In the genomic region with DNA sequence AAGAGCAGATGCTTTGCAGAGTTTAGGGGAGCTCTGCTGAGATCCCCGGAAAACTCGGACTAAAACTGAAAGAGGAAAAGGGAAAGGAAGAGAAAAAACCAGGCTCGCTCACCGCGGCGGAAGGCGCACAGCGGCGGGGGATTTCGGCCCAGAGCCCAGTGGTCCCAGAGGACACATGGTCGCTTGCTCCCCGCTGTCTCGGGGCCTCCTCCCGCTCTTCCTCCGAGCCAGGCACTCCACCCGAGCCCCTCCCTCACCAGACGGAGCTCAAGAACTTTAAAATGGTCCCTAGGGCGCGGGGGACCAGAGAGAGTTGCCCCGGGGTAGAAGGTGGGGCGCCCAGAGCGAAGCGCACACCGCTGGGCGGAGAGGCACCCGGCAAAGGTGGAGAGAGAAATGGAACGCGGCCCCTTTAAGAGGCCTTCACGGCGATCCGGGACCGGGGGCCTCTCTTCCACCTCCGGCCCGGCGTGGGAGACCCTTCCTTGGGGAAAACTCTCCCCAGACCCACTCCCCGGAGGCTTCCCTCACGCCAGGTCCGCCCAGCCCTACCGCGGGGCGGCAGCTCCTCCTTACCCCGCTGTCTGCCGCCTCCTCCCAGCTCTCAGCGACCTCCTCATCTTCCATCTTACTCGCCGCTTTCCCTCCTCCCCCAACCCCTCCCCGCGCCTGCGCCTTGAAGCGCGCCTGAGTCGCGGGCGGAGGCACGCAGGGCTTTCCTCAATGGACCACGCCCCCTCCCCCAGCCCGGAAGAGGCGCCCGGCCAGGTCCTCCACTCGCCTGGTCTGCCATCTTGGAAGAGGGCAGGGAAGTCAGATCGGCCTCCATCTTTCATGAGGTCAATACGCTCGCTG, we compare ENCODE assay signal across 8 mouse cellular contexts. TPM values are rescaled to one million over a fixed set of nuclear protein-coding genes. Genes with fewer than 3 reads are reported as not detected.
DNase-seq lines count a peak whose midpoint lies in the region; ATAC-seq and TF ChIP-seq lines count a peak whose summit lies in the region.

A gene (minus strand): TSS at position 660 of the 855 bp plus-strand sequence.

- H3K4me2 ChIP-seq in forebrain, embryonic 14.5 days (ENCODE audit: low read length): peak within 1 kb of the TSS; percentile 84
- peak within 1 kb of the TSS; percentile 94 for H3K4me2 ChIP-seq in neural tube, embryonic 15.5 days

- no peaks in the 10 kb centered on the region for H3K9me3 ChIP-seq in ES-Bruce4 (replicated peaks; ENCODE audit: control insufficient read depth, insufficient read depth, low read length, poor library complexity, severe bottlenecking)
- H3K9me3 ChIP-seq in forebrain, embryonic 14.5 days (replicated peaks; ENCODE audit: control insufficient read depth, low read length): no peaks in the 10 kb centered on the region
- H3K9me3 ChIP-seq in neural tube, embryonic 15.5 days (replicated peaks): no peaks in the 10 kb centered on the region

- H3K4me1 ChIP-seq in ES-Bruce4 (ENCODE audit: control insufficient read depth, insufficient read depth, low read length): peaks cover 5% of the 10 kb centered on the region
- H3K4me1 ChIP-seq in forebrain, embryonic 14.5 days (ENCODE audit: control insufficient read depth, insufficient read depth, low read length): peaks cover 14% of the 10 kb centered on the region
- peaks cover 40% of the 10 kb centered on the region for H3K4me1 ChIP-seq in neural tube, embryonic 15.5 days

- ATAC-seq in cerebellum, adult (ENCODE audit: insufficient number of reproducible peaks, low FRiP score, low TSS enrichment): peak; percentile 87
- ATAC-seq in forebrain, embryonic 14.5 days: peak; percentile 96
- peak; percentile 95 for ATAC-seq in neural tube, embryonic 15.5 days (ENCODE audit: low FRiP score)

- intact Hi-C loops in heart, postnatal 14 days (cut with DNase I): loop anchor here (5.0 kb wide), 1 partner anchor 62 kb away; a partner anchor contains a TSS

- WGBS in forebrain, embryonic 14.5 days: 1% methylated on average over 63 of the region's 63 CpGs
- under 1% methylated on average over 63 of the region's 63 CpGs for WGBS in neural tube, embryonic 15.5 days

- H3K27ac ChIP-seq in ES-Bruce4 (ENCODE audit: insufficient read depth, low read length): peak within 1 kb of the TSS; percentile 63
- H3K27ac ChIP-seq in forebrain, embryonic 14.5 days (ENCODE audit: low read depth, low read length): peak within 1 kb of the TSS; percentile 91
- H3K27ac ChIP-seq in neural tube, embryonic 15.5 days (replicated peaks): peak within 1 kb of the TSS; percentile 98

- peak; percentile 44 for TF ChIP-seq POLR2A in ES-Bruce4 (IDR thresholded peaks at IDR 0.05; ENCODE audit: insufficient read depth, low read length)

- no peak for TF ChIP-seq CTCF in ES-Bruce4 (IDR thresholded peaks at IDR 0.05; ENCODE audit: low read depth, low read length)

- no peaks in the 10 kb centered on the region for H3K36me3 ChIP-seq in ES-Bruce4 (ENCODE audit: control insufficient read depth, insufficient read depth, low read length, poor library complexity, severe bottlenecking)
- peaks cover 5% of the 10 kb centered on the region; the same call in 1 of the 2 replicates for H3K36me3 ChIP-seq in forebrain, embryonic 14.5 days (ENCODE audit: control insufficient read depth, insufficient read depth, low read length)
- H3K36me3 ChIP-seq in neural tube, embryonic 15.5 days: no peaks in the 10 kb centered on the region

- H3K4me3 ChIP-seq in ES-Bruce4 (ENCODE audit: low read depth, low read length): peak within 1 kb of the TSS; percentile 85
- peak within 1 kb of the TSS; percentile 80 for H3K4me3 ChIP-seq in forebrain, embryonic 14.5 days (ENCODE audit: low read depth, low read length)
- H3K4me3 ChIP-seq in neural tube, embryonic 15.5 days (replicated peaks): peak within 1 kb of the TSS; percentile 90

- H3K9ac ChIP-seq in ES-Bruce4 (ENCODE audit: low read depth, poor library complexity, severe bottlenecking): peak within 1 kb of the TSS; percentile 88
- H3K9ac ChIP-seq in forebrain, embryonic 14.5 days (ENCODE audit: low read length): peak within 1 kb of the TSS; percentile 81
- peak within 1 kb of the TSS; percentile 91 for H3K9ac ChIP-seq in neural tube, embryonic 15.5 days (replicated peaks)

- TF ChIP-seq EP300 in ES-Bruce4 (IDR thresholded peaks at IDR 0.05; ENCODE audit: insufficient read depth, low read depth, low read length): 0 out of 2 replicates have a peak, but pooled peaks have one; percentile 5

- no peaks in the 10 kb centered on the region for H3K27me3 ChIP-seq in ES-Bruce4 (ENCODE audit: control insufficient read depth, insufficient read depth, low read length, poor library complexity, severe bottlenecking)
- no peaks in the 10 kb centered on the region for H3K27me3 ChIP-seq in forebrain, embryonic 14.5 days (replicated peaks; ENCODE audit: control insufficient read depth, insufficient read depth, low read length)
- 0 out of 2 replicates have a peak, but pooled peaks cover 5% of the 10 kb centered on the region for H3K27me3 ChIP-seq in neural tube, embryonic 15.5 days (replicated peaks)

- DNase-seq in forebrain, embryonic 14.5 days (ENCODE audit: low spot score): peak; percentile 99
- DNase-seq in heart, postnatal 14 days: peak; percentile 99
- DNase-seq in layer of hippocampus, adult 11-12 months (ENCODE audit: low spot score): peak; percentile 99
- DNase-seq in lung, adult 18-20 months: peak; percentile 99
- DNase-seq in testis, postnatal 14 days (ENCODE audit: low spot score): peak; percentile 99

RNA-seq across cellular contexts. Expression of the gene that starts here (rescaled TPM):
- polyA plus RNA-seq in ES-Bruce4 (2011; ENCODE audit: insufficient read depth, insufficient read length, low read depth, missing spikeins): 122 and 136 TPM in 2 replicates
- polyA plus RNA-seq in forebrain, embryonic 14.5 days (2014; fragmentation: Nextera tagmentation; extraction: Ambion mirVana): 37.0 and 38.9 TPM in 2 replicates
- 10 to 100 TPM; 87.6 to 91.4 TPM for total RNA-seq in heart, postnatal 14 days (2021)
- 23.7 and 29.1 TPM in 2 replicates for polyA plus RNA-seq in neural tube, embryonic 15.5 days (2015; fragmentation: Nextera tagmentation; extraction: Ambion mirVana)

Comparison
In these comparisons a context has a peak if more than half of its experiments do, and no peak if none do; other contexts are left out.
1. Peak in every context shown above with its lines: DNase-seq, ATAC-seq, H3K4me3 ChIP-seq and H3K27ac ChIP-seq.